Mouse (Mus musculus) liver, embryonic 11.5 days (tissue): ENCODE data around the gene 4430402I18Rik. TPM values are rescaled to one million over a fixed set of nuclear protein-coding genes. Genes with fewer than 3 reads are reported as not detected.

Source experiments
- ATAC-seq: fragments of 200-750 bp; cut with Nextera tagmentation; replicated peaks from 2 replicates; pipeline ENCODE4 v1.8.0; 2017; ENCODE audit warnings: moderate number of reproducible peaks, mild to moderate bottlenecking, moderate TSS enrichment, moderate library complexity; ENCODE audit not compliant: low FRiP score
- DNase-seq: peaks from one replicate; pipeline ENCODE4 v3.0.0-alpha.2; 2017; ENCODE audit warnings: low spot score
- H3K27ac ChIP-seq: fragments of 300-500 bp; sonication (generic); 2 replicates; pipeline ENCODE4 v1.5.1; 2014; ENCODE audit warnings: mild to moderate bottlenecking, low read depth, low read length, control low read depth
- H3K27me3 ChIP-seq: fragments of 300-500 bp; sonication (generic); replicated peaks from 2 replicates; pipeline ENCODE4 v1.6.1; 2014; ENCODE audit warnings: low read length, mixed read lengths; ENCODE audit not compliant: control insufficient read depth, insufficient read depth
- H3K36me3 ChIP-seq: fragments of 300-500 bp; sonication (generic); 2 replicates; pipeline ENCODE4 v1.6.1; 2014; ENCODE audit warnings: mild to moderate bottlenecking, low read length, moderate library complexity, mixed read lengths; ENCODE audit not compliant: control insufficient read depth, insufficient read depth
- H3K4me1 ChIP-seq: fragments of 300-500 bp; sonication (generic); replicated peaks from 2 replicates; pipeline ENCODE4 v1.6.1; 2014; ENCODE audit warnings: low read length, mixed read lengths; ENCODE audit not compliant: control insufficient read depth, insufficient read depth
- H3K4me2 ChIP-seq: fragments of 300-500 bp; sonication (generic); 2 replicates; pipeline ENCODE4 v1.6.1; 2014; ENCODE audit warnings: mild to moderate bottlenecking, control low read depth, moderate library complexity
- H3K4me3 ChIP-seq: fragments of 300-500 bp; sonication (generic); 2 replicates; pipeline ENCODE4 v1.5.1; 2014; ENCODE audit warnings: low read depth, low read length, control low read depth
- H3K9ac ChIP-seq: fragments of 300-500 bp; sonication (generic); 2 replicates; pipeline ENCODE4 v1.6.1; 2014; ENCODE audit warnings: low read depth, low read length, control low read depth
- H3K9me3 ChIP-seq: fragments of 300-500 bp; sonication (generic); 2 replicates; pipeline ENCODE4 v1.6.1; 2016; ENCODE audit warnings: low read length, inconsistent platforms, mixed read lengths; ENCODE audit not compliant: control insufficient read depth
- WGBS: fragments of 180-500 bp; shearing (Covaris S2); extraction: QIAGEN DNeasy Blood & Tissue Kit; methylation state at CpG from one replicate; pipeline ENCODE4 v1.1.7; 2014; 5-methylcytosine and 5-hydroxymethylcytosine counted together
- polyA plus RNA-seq: library from polyadenylated mRNA; unstranded; fragments of >200 nt; fragmentation: Nextera tagmentation; extraction: Ambion mirVana; gene quantifications from 2 replicates; pipeline ENCODE4 v1.2.1, GENCODE M21; 2014

Gene 4430402I18Rik
- polyA plus RNA-seq, result 0.70 and 1.2 TPM in 2 replicates

- DNase-seq, result no peak
- H3K4me2 ChIP-seq, result no peak within 1 kb of the TSS
These were observed at the start of gene 4430402I18Rik for GRCm38 (mm10) chr19:28967652-28968051. Gene 4430402I18Rik, minus strand, starts transcription at chr19:28967800.

GRCm38 (mm10) chr19:29016786-29017185 is 49.2 kb upstream of the 4430402I18Rik start:
- Histone ChIP-seq H3K36me3 (peaks cover 34% of the 10 kb centered on the region), H3K27ac (no peak overlapping the region), H3K27me3 (no peaks in the 10 kb centered on the region), H3K4me1 (no peaks in the 10 kb centered on the region), H3K4me3 (no peak overlapping the region), H3K4me2 (no peak overlapping the region), H3K9ac (no peak overlapping the region), H3K9me3 (no peaks in the 10 kb centered on the region)
- whole genome bisulfite sequencing, result 74% methylated on average over 5 of the region's 5 CpGs
- ATAC-seq (no peak), DNase-seq (no peak)

More at GRCm38 (mm10) chr19:28967652-28968051, at the start of gene 4430402I18Rik:
- Histone ChIP-seq H3K9me3 (no peaks in the 10 kb centered on the region), H3K36me3 (no peaks in the 10 kb centered on the region), H3K27me3 (no peaks in the 10 kb centered on the region), H3K4me3 (no peak within 1 kb of the TSS), H3K4me1 (peaks cover 7% of the 10 kb centered on the region), H3K27ac (no peak within 1 kb of the TSS), H3K9ac (no peak within 1 kb of the TSS)
- 23% methylated on average over 11 of the region's 11 CpGs for whole genome bisulfite sequencing
- no peak for ATAC-seq

- Histone ChIP-seq H3K27me3 (no peaks in the 10 kb centered on the region), H3K4me1 (no peaks in the 10 kb centered on the region), H3K4me2 (no peak overlapping the region), H3K9ac (no peak overlapping the region), H3K4me3 (no peak overlapping the region), H3K9me3 (no peaks in the 10 kb centered on the region), H3K27ac (no peak overlapping the region), H3K36me3 (peaks cover 31% of the 10 kb centered on the region; the same call in 1 of the 2 replicates)
- ATAC-seq, result no peak
- WGBS, result 76% methylated on average over 5 of the region's 5 CpGs
- DNase-seq, result no peak
These were observed 48.7 kb upstream of the 4430402I18Rik start for GRCm38 (mm10) chr19:29016204-29016765.

GRCm38 (mm10) chr19:29015410-29016203 is 48.0 kb upstream of the 4430402I18Rik start:
- Histone ChIP-seq H3K4me1 (no peaks in the 10 kb centered on the region), H3K27me3 (no peaks in the 10 kb centered on the region), H3K4me2 (no peak overlapping the region), H3K9ac (no peak overlapping the region), H3K4me3 (no peak overlapping the region), H3K9me3 (no peaks in the 10 kb centered on the region), H3K27ac (no peak overlapping the region), H3K36me3 (peaks cover 27% of the 10 kb centered on the region; the same call in 1 of the 2 replicates)
- ATAC-seq (no peak), DNase-seq (no peak)
- WGBS, result 90% methylated on average over 8 of the region's 8 CpGs

- Histone ChIP-seq H3K4me2 (no peak overlapping the region), H3K4me3 (no peak overlapping the region), H3K9ac (no peak overlapping the region), H3K9me3 (no peaks in the 10 kb centered on the region), H3K27me3 (no peaks in the 10 kb centered on the region), H3K4me1 (no peaks in the 10 kb centered on the region), H3K27ac (no peak overlapping the region), H3K36me3 (peaks cover 22% of the 10 kb centered on the region; the same call in 1 of the 2 replicates)
- no peak for ATAC-seq
- WGBS, result 86% methylated on average over 5 of the region's 5 CpGs
- DNase-seq, result no peak
These were observed 47.0 kb upstream of the 4430402I18Rik start for GRCm38 (mm10) chr19:29014466-29015055.

- H3K27ac ChIP-seq, result no peak overlapping the region
- 85% methylated on average over 12 of the region's 12 CpGs for WGBS
- no peak overlapping the region for H3K4me2 ChIP-seq
- no peaks in the 10 kb centered on the region for H3K27me3 ChIP-seq
- H3K4me3 ChIP-seq, result no peak overlapping the region
- H3K9ac ChIP-seq, result no peak overlapping the region
- H3K36me3 ChIP-seq, result peaks cover 28% of the 10 kb centered on the region
- DNase-seq, result no peak
- no peak for ATAC-seq
- no peaks in the 10 kb centered on the region for H3K9me3 ChIP-seq
- H3K4me1 ChIP-seq, result no peaks in the 10 kb centered on the region
These were observed 43.9 kb upstream of the 4430402I18Rik start for GRCm38 (mm10) chr19:29011355-29011990.

GRCm38 (mm10) chr19:29009046-29009445 is 41.4 kb upstream of the 4430402I18Rik start:
- Histone ChIP-seq H3K27me3 (no peaks in the 10 kb centered on the region), H3K36me3 (peaks cover 22% of the 10 kb centered on the region), H3K4me2 (no peak overlapping the region), H3K4me1 (no peaks in the 10 kb centered on the region), H3K27ac (no peak overlapping the region), H3K9ac (no peak overlapping the region), H3K4me3 (no peak overlapping the region), H3K9me3 (no peaks in the 10 kb centered on the region)
- DNase-seq, result no peak
- ATAC-seq, result no peak
- 92% methylated on average over 11 of the region's 11 CpGs for WGBS

GRCm38 (mm10) chr19:29008069-29008706 is 40.6 kb upstream of the 4430402I18Rik start:
- Histone ChIP-seq H3K27me3 (no peaks in the 10 kb centered on the region), H3K4me2 (no peak overlapping the region), H3K36me3 (peaks cover 18% of the 10 kb centered on the region), H3K4me1 (no peaks in the 10 kb centered on the region), H3K4me3 (no peak overlapping the region), H3K9ac (no peak overlapping the region), H3K9me3 (no peaks in the 10 kb centered on the region), H3K27ac (no peak overlapping the region)
- no peak for ATAC-seq
- DNase-seq, result no peak
- 89% methylated on average over 3 of the region's 3 CpGs for WGBS
